Mouse (Mus musculus): Measurements from ENCODE around the gene Ripor3.

- TF ChIP-seq CTCF (IDR thresholded peaks at IDR 0.05; ENCODE audit: low read depth), result no peak
- no peak for TF ChIP-seq EP300 (optimal IDR thresholded peaks at IDR 0.05)
Measured at GRCm38 (mm10) chr2:168005616-168006015, 4.8 kb downstream of the Ripor3 start.

Data from stomach, postnatal 0 days (tissue).